Mouse (Mus musculus) heart, embryonic 16.5 days (tissue): ENCODE measurements at regions not wholly inside any gene's neighbourhood (a gene's known extent, or its start where the extent isn't known, plus 50 kb on each side); places are given as distances from the start of the nearest gene placed in this dataset.

Experiments
- ATAC-seq: fragments of 200-750 bp; cut with Nextera tagmentation; replicated peaks from 2 replicates; pipeline ENCODE4 v1.8.0; 2017; ENCODE audit warnings: moderate number of reproducible peaks; ENCODE audit not compliant: insufficient read depth, low FRiP score; ENCODE audit errors: extremely low read depth
- H3K27ac ChIP-seq: fragments of 300-500 bp; sonication (generic); 2 replicates; pipeline ENCODE4 v1.5.1; 2014; ENCODE audit warnings: mild to moderate bottlenecking, low read length, control low read depth, moderate library complexity
- H3K27me3 ChIP-seq: fragments of 300-500 bp; sonication (generic); 2 replicates; pipeline ENCODE4 v1.6.1; 2014; ENCODE audit warnings: low read length, mixed read lengths; ENCODE audit not compliant: control insufficient read depth, insufficient read depth
- H3K36me3 ChIP-seq: fragments of 300-500 bp; sonication (generic); 2 replicates; pipeline ENCODE4 v1.6.1; 2014; ENCODE audit not compliant: control insufficient read depth, insufficient read depth
- H3K4me1 ChIP-seq: fragments of 300-500 bp; sonication (generic); 2 replicates; pipeline ENCODE4 v1.6.1; 2014; ENCODE audit warnings: low read length, mixed read lengths; ENCODE audit not compliant: control insufficient read depth, insufficient read depth
- H3K4me2 ChIP-seq: fragments of 300-500 bp; sonication (generic); 2 replicates; pipeline ENCODE4 v1.6.1; 2014; ENCODE audit warnings: low read depth, mild to moderate bottlenecking, control low read depth, low read length
- H3K4me3 ChIP-seq: fragments of 300-500 bp; sonication (generic); 2 replicates; pipeline ENCODE4 v1.5.1; 2014; ENCODE audit warnings: mild to moderate bottlenecking, control low read depth, low read length
- H3K9ac ChIP-seq: fragments of 300-500 bp; sonication (generic); 2 replicates; pipeline ENCODE4 v1.6.1; 2014; ENCODE audit warnings: low read length, control low read depth
- H3K9me3 ChIP-seq: fragments of 300-500 bp; sonication (generic); replicated peaks from 2 replicates; pipeline ENCODE4 v1.6.1; 2016; ENCODE audit warnings: low read length; ENCODE audit not compliant: control insufficient read depth
- WGBS: fragments of 180-500 bp; shearing (Covaris S2); extraction: QIAGEN DNeasy Blood & Tissue Kit; methylation state at CpG from one replicate; pipeline ENCODE4 v1.1.7; 2014; 5-methylcytosine and 5-hydroxymethylcytosine counted together

GRCm38 (mm10) chr8:26226612-26227528 is 107.5 kb downstream of the Gm45692 start:
- 45% methylated on average over 30 of the region's 30 CpGs for WGBS
- Histone ChIP-seq H3K4me1 (peaks cover 4% of the 10 kb centered on the region; the same call in 1 of the 2 replicates), H3K9me3 (no peaks in the 10 kb centered on the region), H3K27me3 (no peaks in the 10 kb centered on the region), H3K4me2 (no peak overlapping the region), H3K36me3 (no peaks in the 10 kb centered on the region), H3K27ac (no peak overlapping the region), H3K9ac (no peak overlapping the region), H3K4me3 (no peak overlapping the region)
- no peak for ATAC-seq

- ATAC-seq = no peak
- Histone ChIP-seq H3K9me3 (no peaks in the 10 kb centered on the region), H3K36me3 (no peaks in the 10 kb centered on the region), H3K4me1 (peaks cover 4% of the 10 kb centered on the region; the same call in 1 of the 2 replicates), H3K4me3 (no peak overlapping the region), H3K9ac (no peak overlapping the region), H3K4me2 (no peak overlapping the region), H3K27me3 (no peaks in the 10 kb centered on the region), H3K27ac (no peak overlapping the region)
- WGBS = 53% methylated on average over 5 of the region's 5 CpGs
Observed at GRCm38 (mm10) chr8:26227529-26227895, 108.2 kb downstream of the Gm45692 start.

- 83% methylated on average over 8 of the region's 8 CpGs for WGBS
- H3K9ac ChIP-seq = no peak overlapping the region
- H3K4me3 ChIP-seq = no peak overlapping the region
- ATAC-seq = no peak
- H3K9me3 ChIP-seq = no peaks in the 10 kb centered on the region; the same call in 1 of the 2 replicates
- H3K27ac ChIP-seq = no peak overlapping the region
- no peaks in the 10 kb centered on the region for H3K36me3 ChIP-seq
- H3K27me3 ChIP-seq = no peaks in the 10 kb centered on the region
- no peak overlapping the region for H3K4me2 ChIP-seq
- peaks cover 4% of the 10 kb centered on the region; the same call in 1 of the 2 replicates for H3K4me1 ChIP-seq
Observed at GRCm38 (mm10) chr8:26229548-26229947, 110.2 kb downstream of the Gm45692 start.

- WGBS = 82% methylated on average over 2 of the region's 2 CpGs
Observed at GRCm38 (mm10) chr8:26239075-26239474, 119.7 kb downstream of the Gm45692 start.

GRCm38 (mm10) chr8:26239604-26240003 is 120.3 kb downstream of the Gm45692 start:
- Histone ChIP-seq H3K36me3 (no peaks in the 10 kb centered on the region), H3K4me2 (no peak overlapping the region), H3K27ac (peak overlapping the region; percentile 64), H3K9me3 (no peaks in the 10 kb centered on the region), H3K4me3 (no peak overlapping the region), H3K9ac (no peak overlapping the region), H3K27me3 (no peaks in the 10 kb centered on the region), H3K4me1 (no peaks in the 10 kb centered on the region)
- WGBS = 43% methylated on average over 4 of the region's 4 CpGs
- peak; percentile 72 for ATAC-seq

More at GRCm38 (mm10) chr8:26239075-26239474, 119.7 kb downstream of the Gm45692 start:
- H3K4me3 ChIP-seq = no peak overlapping the region
- H3K4me1 ChIP-seq = no peaks in the 10 kb centered on the region
- no peak overlapping the region for H3K9ac ChIP-seq
- no peak for ATAC-seq
- no peaks in the 10 kb centered on the region for H3K27me3 ChIP-seq
- peak overlapping the region; percentile 43 for H3K27ac ChIP-seq
- H3K4me2 ChIP-seq = no peak overlapping the region
- no peaks in the 10 kb centered on the region; the same call in 1 of the 2 replicates for H3K9me3 ChIP-seq
- no peaks in the 10 kb centered on the region for H3K36me3 ChIP-seq

GRCm38 (mm10) chr8:26243743-26244142 is 124.4 kb downstream of the Gm45692 start:
- H3K36me3 ChIP-seq = no peaks in the 10 kb centered on the region
- no peaks in the 10 kb centered on the region for H3K27me3 ChIP-seq
- H3K27ac ChIP-seq = no peak overlapping the region
- H3K4me1 ChIP-seq = no peaks in the 10 kb centered on the region
- no peaks in the 10 kb centered on the region for H3K9me3 ChIP-seq
- no peak overlapping the region for H3K4me3 ChIP-seq
- ATAC-seq = no peak
- H3K9ac ChIP-seq = no peak overlapping the region
- WGBS = 74% methylated on average over 4 of the region's 4 CpGs
- no peak overlapping the region for H3K4me2 ChIP-seq

- WGBS = 73% methylated on average over 5 of the region's 5 CpGs
- no peak for ATAC-seq
- H3K27ac ChIP-seq = no peak overlapping the region
- H3K9me3 ChIP-seq = no peaks in the 10 kb centered on the region
- H3K4me2 ChIP-seq = no peak overlapping the region
- H3K9ac ChIP-seq = no peak overlapping the region
- no peak overlapping the region for H3K4me3 ChIP-seq
- H3K27me3 ChIP-seq = no peaks in the 10 kb centered on the region
- H3K36me3 ChIP-seq = no peaks in the 10 kb centered on the region
- H3K4me1 ChIP-seq = no peaks in the 10 kb centered on the region
Observed at GRCm38 (mm10) chr8:26244308-26244707, 125.0 kb downstream of the Gm45692 start.

- no peaks in the 10 kb centered on the region for H3K4me1 ChIP-seq
- WGBS = 18% methylated on average over 6 of the region's 6 CpGs
Observed at GRCm38 (mm10) chr8:26255191-26255669, 135.9 kb downstream of the Gm45692 start.

GRCm38 (mm10) chr8:26260294-26260693 is 141.0 kb downstream of the Gm45692 start:
- ATAC-seq = no peak
- H3K9ac ChIP-seq = no peak overlapping the region
- WGBS = 43% methylated on average over 5 of the region's 5 CpGs

More at GRCm38 (mm10) chr8:26255191-26255669, 135.9 kb downstream of the Gm45692 start:
- no peak overlapping the region for H3K27ac ChIP-seq
- peaks cover 6% of the 10 kb centered on the region; the same call in 1 of the 2 replicates for H3K9me3 ChIP-seq
- no peak overlapping the region for H3K9ac ChIP-seq
- no peak for ATAC-seq
- no peaks in the 10 kb centered on the region for H3K27me3 ChIP-seq
- no peaks in the 10 kb centered on the region for H3K36me3 ChIP-seq
- no peak overlapping the region for H3K4me2 ChIP-seq
- no peak overlapping the region for H3K4me3 ChIP-seq

More at GRCm38 (mm10) chr8:26260294-26260693, 141.0 kb downstream of the Gm45692 start:
- H3K9me3 ChIP-seq = 0 out of 2 replicates have a peak, but pooled peaks cover 2% of the 10 kb centered on the region
- H3K27ac ChIP-seq = no peak overlapping the region
- H3K4me2 ChIP-seq = no peak overlapping the region
- H3K27me3 ChIP-seq = no peaks in the 10 kb centered on the region
- no peak overlapping the region for H3K4me3 ChIP-seq
- no peaks in the 10 kb centered on the region for H3K4me1 ChIP-seq
- no peaks in the 10 kb centered on the region for H3K36me3 ChIP-seq
